Mouse (Mus musculus) embryonic facial prominence, embryonic 12.5 days (tissue): ENCODE measurements at regions not wholly inside any gene's neighbourhood (a gene's known extent, or its start where the extent isn't known, plus 50 kb on each side); places are given as distances from the start of the nearest gene placed in this dataset.
"Not testable (repeated sequence)": the region's sequence is repeated elsewhere in the genome, so short reads cannot be mapped to it uniquely, and the experiment has no call there.

Experiments used
- ATAC-seq: fragments of 200-750 bp; cut with Nextera tagmentation; 2 replicates; pipeline ENCODE4 v1.8.0; 2017; ENCODE audit not compliant: insufficient number of reproducible peaks, insufficient read depth, low FRiP score, low TSS enrichment
- H3K27ac ChIP-seq: fragments of 300-500 bp; sonication (generic); 2 replicates; pipeline ENCODE4 v1.5.1; 2016; ENCODE audit warnings: mild to moderate bottlenecking
- H3K27me3 ChIP-seq: fragments of 300-500 bp; sonication (generic); 2 replicates; pipeline ENCODE4 v1.6.1; 2016; ENCODE audit warnings: mild to moderate bottlenecking, moderate library complexity
- H3K36me3 ChIP-seq: fragments of 300-500 bp; sonication (generic); 2 replicates; pipeline ENCODE4 v1.6.1; 2016; ENCODE audit warnings: mild to moderate bottlenecking
- H3K4me1 ChIP-seq: fragments of 300-500 bp; sonication (generic); 2 replicates; pipeline ENCODE4 v1.6.1; 2016
- H3K4me2 ChIP-seq: fragments of 300-500 bp; sonication (generic); replicated peaks from 2 replicates; pipeline ENCODE4 v1.6.1; 2016; ENCODE audit warnings: mild to moderate bottlenecking, moderate library complexity
- H3K4me3 ChIP-seq: fragments of 300-500 bp; sonication (generic); 2 replicates; pipeline ENCODE4 v1.5.1; 2016; ENCODE audit warnings: mild to moderate bottlenecking
- H3K9ac ChIP-seq: fragments of 300-500 bp; sonication (generic); 2 replicates; pipeline ENCODE4 v1.6.1; 2016; ENCODE audit warnings: mild to moderate bottlenecking, moderate library complexity
- H3K9me3 ChIP-seq: fragments of 300-500 bp; sonication (generic); 2 replicates; pipeline ENCODE4 v1.6.1; 2016; ENCODE audit warnings: mild to moderate bottlenecking, moderate library complexity
- WGBS: fragments of 180-500 bp; shearing (Covaris S2); methylation state at CpG from one replicate; pipeline ENCODE4 v1.1.7; 2016; 5-methylcytosine and 5-hydroxymethylcytosine counted together

- Histone ChIP-seq H3K4me1 (no peaks in the 10 kb centered on the region), H3K27ac (no peak overlapping the region), H3K9ac (no peak overlapping the region), H3K4me3 (no peak overlapping the region), H3K9me3 (no peaks in the 10 kb centered on the region), H3K36me3 (no peaks in the 10 kb centered on the region), H3K4me2 (no peak overlapping the region), H3K27me3 (no peaks in the 10 kb centered on the region)
- ATAC-seq, result no peak
- WGBS, result 62% methylated on average over 8 of the region's 8 CpGs
Observed at GRCm38 (mm10) chr1:83970641-83971285, 393.2 kb downstream of the Pid1 start.

- not testable (repeated sequence) for H3K4me3 ChIP-seq, H3K9ac ChIP-seq, H3K27ac ChIP-seq, H3K4me1 ChIP-seq, ATAC-seq, H3K4me2 ChIP-seq, H3K27me3 ChIP-seq, H3K36me3 ChIP-seq, H3K9me3 ChIP-seq
Observed at GRCm38 (mm10) chr1:83964631-83965030, 399.3 kb downstream of the Pid1 start.

- Histone ChIP-seq H3K27me3 (no peaks in the 10 kb centered on the region), H3K4me2 (no peak overlapping the region), H3K9me3 (no peaks in the 10 kb centered on the region), H3K4me3 (no peak overlapping the region), H3K36me3 (no peaks in the 10 kb centered on the region), H3K9ac (no peak overlapping the region), H3K4me1 (no peaks in the 10 kb centered on the region), H3K27ac (no peak overlapping the region)
- 83% methylated on average over 2 of the region's 2 CpGs for WGBS
- ATAC-seq, result no peak
Observed at GRCm38 (mm10) chr1:83961761-83962160, 402.2 kb downstream of the Pid1 start.

GRCm38 (mm10) chr1:83959756-83960155 lies 404.2 kb downstream of the Pid1 start:
- H3K27ac ChIP-seq, result no peak overlapping the region
- no peak overlapping the region for H3K4me2 ChIP-seq
- H3K4me3 ChIP-seq, result no peak overlapping the region
- 76% methylated on average over 4 of the region's 4 CpGs for WGBS
- no peaks in the 10 kb centered on the region for H3K9me3 ChIP-seq
- ATAC-seq, result no peak
- H3K27me3 ChIP-seq, result no peaks in the 10 kb centered on the region
- H3K9ac ChIP-seq, result no peak overlapping the region
- H3K36me3 ChIP-seq, result no peaks in the 10 kb centered on the region
- H3K4me1 ChIP-seq, result no peaks in the 10 kb centered on the region

GRCm38 (mm10) chr1:83922900-83923299 lies 441.1 kb downstream of the Pid1 start:
- no peak overlapping the region for H3K4me3 ChIP-seq
- H3K9me3 ChIP-seq, result no peaks in the 10 kb centered on the region
- H3K4me1 ChIP-seq, result no peaks in the 10 kb centered on the region
- no peak overlapping the region for H3K27ac ChIP-seq
- H3K36me3 ChIP-seq, result no peaks in the 10 kb centered on the region
- WGBS, result 78% methylated on average over 2 of the region's 2 CpGs
- H3K9ac ChIP-seq, result no peak overlapping the region
- H3K27me3 ChIP-seq, result no peaks in the 10 kb centered on the region
- no peak overlapping the region for H3K4me2 ChIP-seq
- ATAC-seq, result no peak

GRCm38 (mm10) chr1:83915454-83915853 lies 448.5 kb downstream of the Pid1 start:
- Histone ChIP-seq H3K9ac (no peak overlapping the region), H3K4me1 (no peaks in the 10 kb centered on the region), H3K4me2 (no peak overlapping the region), H3K27ac (no peak overlapping the region), H3K27me3 (no peaks in the 10 kb centered on the region), H3K9me3 (no peaks in the 10 kb centered on the region), H3K36me3 (no peaks in the 10 kb centered on the region), H3K4me3 (no peak overlapping the region)
- 80% methylated on average over 5 of the region's 5 CpGs for WGBS
- no peak for ATAC-seq

GRCm38 (mm10) chr1:83907347-83907746 lies 456.6 kb downstream of the Pid1 start:
- WGBS, result 49% methylated on average over 3 of the region's 3 CpGs
- Histone ChIP-seq H3K27ac (no peak overlapping the region), H3K4me2 (no peak overlapping the region), H3K36me3 (no peaks in the 10 kb centered on the region), H3K4me1 (no peaks in the 10 kb centered on the region), H3K9me3 (no peaks in the 10 kb centered on the region), H3K27me3 (no peaks in the 10 kb centered on the region), H3K4me3 (no peak overlapping the region), H3K9ac (no peak overlapping the region)
- no peak for ATAC-seq

GRCm38 (mm10) chr1:83906906-83907305 lies 457.1 kb downstream of the Pid1 start:
- Histone ChIP-seq H3K4me2 (no peak overlapping the region), H3K36me3 (no peaks in the 10 kb centered on the region), H3K27ac (no peak overlapping the region), H3K4me3 (no peak overlapping the region), H3K27me3 (no peaks in the 10 kb centered on the region), H3K9me3 (no peaks in the 10 kb centered on the region), H3K9ac (no peak overlapping the region), H3K4me1 (no peaks in the 10 kb centered on the region)
- ATAC-seq, result no peak

- Histone ChIP-seq H3K27me3 (no peaks in the 10 kb centered on the region), H3K36me3 (no peaks in the 10 kb centered on the region), H3K4me2 (no peak overlapping the region), H3K4me3 (no peak overlapping the region), H3K27ac (no peak overlapping the region), H3K4me1 (peaks cover 6% of the 10 kb centered on the region), H3K9me3 (no peaks in the 10 kb centered on the region), H3K9ac (no peak overlapping the region)
- 69% methylated on average over 4 of the region's 4 CpGs for WGBS
- no peak for ATAC-seq
Observed at GRCm38 (mm10) chr1:83900135-83900534, 463.8 kb downstream of the Pid1 start.

- Histone ChIP-seq H3K27ac (no peak overlapping the region), H3K9ac (no peak overlapping the region), H3K4me2 (no peak overlapping the region), H3K4me1 (peaks cover 6% of the 10 kb centered on the region), H3K27me3 (no peaks in the 10 kb centered on the region), H3K4me3 (no peak overlapping the region), H3K9me3 (no peaks in the 10 kb centered on the region), H3K36me3 (no peaks in the 10 kb centered on the region)
- ATAC-seq, result 0 out of 2 replicates have a peak, but pooled peaks have one; percentile 60
- WGBS, result 18% methylated on average over 5 of the region's 5 CpGs
Observed at GRCm38 (mm10) chr1:83896650-83897049, 467.3 kb downstream of the Pid1 start.

- no peak for ATAC-seq
- H3K4me2 ChIP-seq, result no peak overlapping the region
- 78% methylated on average over 4 of the region's 4 CpGs for WGBS
- H3K27me3 ChIP-seq, result no peaks in the 10 kb centered on the region
- H3K4me1 ChIP-seq, result no peaks in the 10 kb centered on the region
- no peak overlapping the region for H3K27ac ChIP-seq
- H3K4me3 ChIP-seq, result no peak overlapping the region
- no peaks in the 10 kb centered on the region for H3K36me3 ChIP-seq
- H3K9me3 ChIP-seq, result no peaks in the 10 kb centered on the region
- H3K9ac ChIP-seq, result no peak overlapping the region
Observed at GRCm38 (mm10) chr1:83879109-83879399, 471.1 kb upstream of the Sphkap start.

- Histone ChIP-seq H3K27ac (no peak overlapping the region), H3K4me2 (no peak overlapping the region)
- 76% methylated on average over 8 of the region's 8 CpGs for WGBS
Observed at GRCm38 (mm10) chr1:83878330-83879108, 470.5 kb upstream of the Sphkap start.

More at GRCm38 (mm10) chr1:83878330-83879108, 470.5 kb upstream of the Sphkap start:
- ATAC-seq, result no peak
- Histone ChIP-seq H3K4me3 (no peak overlapping the region), H3K9me3 (no peaks in the 10 kb centered on the region), H3K36me3 (no peaks in the 10 kb centered on the region), H3K4me1 (no peaks in the 10 kb centered on the region), H3K27me3 (no peaks in the 10 kb centered on the region), H3K9ac (no peak overlapping the region)
